Mouse (Mus musculus) midbrain, postnatal 0 days (tissue): ENCODE results near the gene Fam243. TPM values are rescaled to one million over a fixed set of nuclear protein-coding genes. Genes with fewer than 3 reads are reported as not detected.
A peak's percentile ranks its signal among the peaks of the same experiment; 100 is the strongest.

ENCODE experiments used
- ATAC-seq: fragments of 200-750 bp; cut with Nextera tagmentation; 2 replicates; pipeline ENCODE4 v1.8.0; 2017; ENCODE audit warnings: moderate number of reproducible peaks, mild to moderate bottlenecking, moderate TSS enrichment, moderate library complexity; ENCODE audit not compliant: low FRiP score
- DNase-seq: peaks from one replicate; pipeline ENCODE4 v3.0.0-alpha.2; 2015; ENCODE audit warnings: low spot score
- H3K27ac ChIP-seq: fragments of 300-500 bp; sonication (generic); 2 replicates; pipeline ENCODE4 v1.5.1; 2014; ENCODE audit warnings: low read depth, mild to moderate bottlenecking, low read length, mixed read lengths
- H3K27me3 ChIP-seq: fragments of 300-500 bp; sonication (generic); 2 replicates; pipeline ENCODE4 v1.6.1; 2014; ENCODE audit warnings: low read length, control low read depth, mixed read lengths; ENCODE audit not compliant: insufficient read depth
- H3K36me3 ChIP-seq: fragments of 300-500 bp; sonication (generic); 2 replicates; pipeline ENCODE4 v1.6.1; 2014; ENCODE audit warnings: low read length, control low read depth, mixed read lengths; ENCODE audit not compliant: insufficient read depth
- H3K4me1 ChIP-seq: fragments of 300-500 bp; sonication (generic); 2 replicates; pipeline ENCODE4 v1.6.1; 2014; ENCODE audit warnings: mild to moderate bottlenecking, control low read depth, antibody characterized with exemption, low read length, mixed read lengths; ENCODE audit not compliant: insufficient read depth
- H3K4me2 ChIP-seq: fragments of 300-500 bp; sonication (generic); 2 replicates; pipeline ENCODE4 v1.6.1; 2014; ENCODE audit warnings: low read depth, mild to moderate bottlenecking, low read length, mixed read lengths; ENCODE audit not compliant: poor library complexity, severe bottlenecking
- H3K4me3 ChIP-seq: fragments of 300-500 bp; sonication (generic); 2 replicates; pipeline ENCODE4 v1.5.1; 2014; ENCODE audit warnings: low read depth, mild to moderate bottlenecking, low read length, moderate library complexity
- H3K9ac ChIP-seq: fragments of 300-500 bp; sonication (generic); replicated peaks from 2 replicates; pipeline ENCODE4 v1.6.1; 2014; ENCODE audit warnings: mild to moderate bottlenecking, low read length, moderate library complexity, mixed read lengths; ENCODE audit not compliant: poor library complexity, severe bottlenecking
- H3K9me3 ChIP-seq: fragments of 300-500 bp; sonication (generic); 2 replicates; pipeline ENCODE4 v1.6.1; 2016; ENCODE audit warnings: low read length, control low read depth
- CTCF ChIP-seq: IDR thresholded peaks from 2 replicates; pipeline ENCODE4 v1.5.1; 2016; ENCODE audit warnings: antibody characterized with exemption, mild to moderate bottlenecking
- WGBS: fragments of 180-500 bp; shearing (Covaris S2); extraction: QIAGEN DNeasy Blood & Tissue Kit; methylation state at CpG from one replicate; pipeline ENCODE4 v1.1.7; 2014; 5-methylcytosine and 5-hydroxymethylcytosine counted together
- polyA plus RNA-seq: library from polyadenylated mRNA; unstranded; fragments of >200 nt; fragmentation: Nextera tagmentation; extraction: Ambion mirVana; gene quantifications from 2 replicates; pipeline ENCODE4 v1.2.1, GENCODE M21; 2015
- total RNA-seq: library from RNA; depleted of rRNA; stranded (reverse); fragments of >200 nt; gene quantifications from 2 replicates; pipeline ENCODE4 v1.2.3, GENCODE M21; 2014

The Fam243 gene
- total and polyA plus RNA-seq, 2 experiments from 2014 or later = not detected

GRCm38 (mm10) chr16:92290045-92290444 lies 31.2 kb downstream of the Fam243 start:
- ATAC-seq (no peak), DNase-seq (no peak)
- Histone ChIP-seq H3K9me3 (no peaks in the 10 kb centered on the region), H3K27me3 (no peaks in the 10 kb centered on the region), H3K36me3 (no peaks in the 10 kb centered on the region), H3K4me2 (no peak overlapping the region), H3K4me1 (no peaks in the 10 kb centered on the region), H3K27ac (no peak overlapping the region), H3K4me3 (no peak overlapping the region), H3K9ac (no peak overlapping the region)
- TF ChIP-seq CTCF = no peak

DNA sequence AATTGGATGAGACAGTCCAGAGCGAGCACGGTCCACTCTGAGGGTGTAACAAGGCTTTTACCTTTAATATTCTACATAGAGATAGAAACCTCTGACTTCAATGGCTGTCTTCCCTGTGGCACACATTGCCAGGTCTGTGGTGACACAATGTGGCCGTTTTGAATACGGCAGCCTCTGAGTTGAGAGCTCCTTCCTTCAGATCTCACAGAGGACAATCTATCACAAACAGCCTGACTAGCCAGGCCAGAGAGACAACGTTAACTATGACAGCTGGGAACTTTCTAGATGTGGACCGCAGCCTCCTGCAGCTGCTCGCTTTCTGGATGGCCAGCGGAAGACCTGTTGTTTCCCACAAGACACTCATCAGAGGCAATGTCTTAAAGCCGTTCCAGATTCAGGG lies 32.5 kb downstream of the Fam243 start:
- Histone ChIP-seq H3K4me2 (no peak overlapping the region), H3K36me3 (no peaks in the 10 kb centered on the region), H3K27ac (no peak overlapping the region), H3K9ac (no peak overlapping the region), H3K9me3 (no peaks in the 10 kb centered on the region), H3K4me3 (no peak overlapping the region), H3K4me1 (no peaks in the 10 kb centered on the region), H3K27me3 (no peaks in the 10 kb centered on the region)
- ATAC-seq (0 out of 2 replicates have a peak, but pooled peaks have one; percentile 58), DNase-seq (peak; percentile 79)
- 88% methylated on average over 9 of the region's 9 CpGs for WGBS
- TF ChIP-seq CTCF = peak; percentile 81

DNA sequence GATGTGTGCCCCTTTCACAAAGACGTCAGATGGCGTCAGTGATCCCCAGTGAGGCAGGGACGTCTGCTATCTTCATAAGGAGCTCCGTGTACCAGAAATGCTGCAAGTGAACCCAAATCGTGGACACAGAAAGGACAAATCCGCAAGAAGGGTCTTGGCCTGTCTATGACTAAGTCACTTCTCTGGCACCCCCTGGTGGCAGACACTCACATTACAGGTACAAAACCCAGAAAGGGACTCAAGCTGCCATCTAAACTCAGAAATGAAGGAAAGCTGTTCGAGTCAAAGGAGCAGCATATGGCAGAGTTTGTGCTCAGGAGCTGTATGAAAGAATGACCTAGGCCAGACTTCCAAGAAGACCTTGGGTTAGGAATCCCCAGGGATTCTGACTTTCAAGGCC lies 34.6 kb downstream of the Fam243 start:
- Histone ChIP-seq H3K27ac (no peak overlapping the region), H3K36me3 (no peaks in the 10 kb centered on the region), H3K4me1 (no peaks in the 10 kb centered on the region), H3K9ac (no peak overlapping the region), H3K4me3 (no peak overlapping the region), H3K9me3 (no peaks in the 10 kb centered on the region), H3K4me2 (no peak overlapping the region), H3K27me3 (no peaks in the 10 kb centered on the region)
- no peak for ATAC-seq
- 10% methylated on average over 7 of the region's 7 CpGs for WGBS
- peak; percentile 95 for TF ChIP-seq CTCF
- DNase-seq = peak; percentile 92

GRCm38 (mm10) chr16:92285068-92285467 lies 36.2 kb downstream of the Fam243 start:
- H3K4me1 ChIP-seq = no peaks in the 10 kb centered on the region
- H3K4me2 ChIP-seq = no peak overlapping the region
- H3K27me3 ChIP-seq = no peaks in the 10 kb centered on the region
- H3K27ac ChIP-seq = no peak overlapping the region
- 66% methylated on average over 10 of the region's 10 CpGs for WGBS
- ATAC-seq (no peak), DNase-seq (no peak)
- no peaks in the 10 kb centered on the region for H3K36me3 ChIP-seq
- no peak overlapping the region for H3K9ac ChIP-seq
- no peak overlapping the region for H3K4me3 ChIP-seq
- H3K9me3 ChIP-seq = no peaks in the 10 kb centered on the region
- no peak for TF ChIP-seq CTCF

- Histone ChIP-seq H3K36me3 (no peaks in the 10 kb centered on the region), H3K4me2 (no peak overlapping the region), H3K27me3 (no peaks in the 10 kb centered on the region), H3K4me1 (no peaks in the 10 kb centered on the region), H3K27ac (no peak overlapping the region), H3K9me3 (no peaks in the 10 kb centered on the region), H3K9ac (no peak overlapping the region), H3K4me3 (no peak overlapping the region)
- DNase-seq (no peak), ATAC-seq (no peak)
- 79% methylated on average over 5 of the region's 5 CpGs for WGBS
- TF ChIP-seq CTCF = no peak
Observed at GRCm38 (mm10) chr16:92282671-92283070, 38.6 kb downstream of the Fam243 start.

- ATAC-seq (no peak), DNase-seq (no peak)
- Histone ChIP-seq H3K4me3 (no peak overlapping the region), H3K36me3 (no peaks in the 10 kb centered on the region), H3K27me3 (no peaks in the 10 kb centered on the region; the same call in 1 of the 2 replicates), H3K9ac (no peak overlapping the region), H3K9me3 (no peaks in the 10 kb centered on the region), H3K27ac (no peak overlapping the region), H3K4me2 (no peak overlapping the region), H3K4me1 (no peaks in the 10 kb centered on the region)
- WGBS = 73% methylated on average over 4 of the region's 4 CpGs
- no peak for TF ChIP-seq CTCF
Observed at GRCm38 (mm10) chr16:92275526-92275925, 45.7 kb downstream of the Fam243 start.
